Mouse (Mus musculus): ENCODE results near the gene Atp2b4. TPM values are rescaled to one million over a fixed set of nuclear protein-coding genes. Genes with fewer than 3 reads are reported as not detected.

Atp2b4 gene
- polyA plus RNA-seq, 1 experiment from 2014 or later, result 11.2 TPM

DNA sequence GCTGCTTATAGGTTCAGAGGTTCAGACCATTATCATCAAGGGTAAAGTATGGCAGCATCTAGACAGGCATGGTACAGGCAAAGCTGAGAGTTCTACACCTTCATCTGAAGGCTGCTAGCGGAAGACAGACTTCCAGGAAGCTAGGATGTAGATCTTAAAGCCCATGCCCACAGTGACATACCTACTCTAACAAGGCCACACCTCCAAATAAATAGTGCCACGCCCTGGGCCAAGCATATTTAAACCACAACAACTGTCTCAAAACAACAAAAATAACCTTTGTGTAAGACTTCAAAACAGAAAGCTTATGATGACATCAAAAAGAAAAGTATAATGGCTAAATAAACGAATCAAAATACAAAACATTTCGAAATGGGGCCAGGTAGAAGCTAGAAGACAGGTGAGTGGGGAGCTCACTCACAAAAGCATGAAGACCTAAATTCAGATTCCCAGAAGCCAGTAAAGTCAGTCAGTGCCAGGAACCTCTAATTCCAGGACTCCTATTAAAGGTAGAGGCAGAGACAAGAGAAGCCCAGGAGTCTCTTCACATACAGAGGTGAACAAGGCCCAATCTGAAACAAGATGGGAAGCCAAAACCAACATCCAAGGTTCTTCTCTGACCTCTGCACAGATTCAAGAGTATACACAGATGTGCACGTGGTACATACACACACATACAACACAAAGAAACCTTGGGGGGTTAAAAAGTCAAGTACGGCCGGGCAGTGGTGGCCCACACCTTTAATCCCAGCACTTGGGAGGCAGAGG, 150.4 kb downstream of the Atp2b4 start:
- H3K9me3 ChIP-seq (replicated peaks), result no peaks in the 10 kb centered on the region
- H3K36me3 ChIP-seq, result peaks cover 30% of the 10 kb centered on the region
- H3K9ac ChIP-seq, result no peak overlapping the region
- H3K27me3 ChIP-seq, result no peaks in the 10 kb centered on the region
- H3K4me1 ChIP-seq (replicated peaks), result peaks cover 9% of the 10 kb centered on the region
- no peak overlapping the region for H3K4me2 ChIP-seq
- H3K27ac ChIP-seq, result no peak overlapping the region
- no peak overlapping the region for H3K4me3 ChIP-seq
- 95% methylated on average over 7 of the region's 7 CpGs for WGBS
- no peak for ATAC-seq (replicated peaks; ENCODE audit: insufficient number of reproducible peaks, insufficient read depth, low FRiP score, low read depth)

Small RNA genes lying within 50 kb of the gene (microRNA-seq; reads per million reads assigned to microRNA genes)
- 2.7 reads per million, percentile 9 among the genes with 10 or more reads in this experiment for gene Mir6903

Other genes with a start within 250 kb of the Atp2b4 start
- 352 and 384 TPM in 2 replicates for gene Snrpe, start 190.8 kb downstream of the Atp2b4 start, polyA plus RNA-seq (2015; fragmentation: Nextera tagmentation; extraction: Ambion mirVana)
- not detected in 2 replicates for gene Zbed6, start 140.2 kb downstream of the Atp2b4 start, polyA plus RNA-seq (2015; fragmentation: Nextera tagmentation; extraction: Ambion mirVana)
- 3.4 and 3.8 TPM in 2 replicates for gene Gm38394, start 139.7 kb downstream of the Atp2b4 start, polyA plus RNA-seq (2015; fragmentation: Nextera tagmentation; extraction: Ambion mirVana)
- gene Lax1, start 110.9 kb downstream of the Atp2b4 start, polyA plus RNA-seq (2015; fragmentation: Nextera tagmentation; extraction: Ambion mirVana), result 0.31 and 2.1 TPM in 2 replicates
- gene Optc, start 107.0 kb upstream of the Atp2b4 start, polyA plus RNA-seq (2015; fragmentation: Nextera tagmentation; extraction: Ambion mirVana), result 0.18 and 0.36 TPM in 2 replicates
- 4.0 and 5.8 TPM in 2 replicates for gene Prelp, start 120.4 kb upstream of the Atp2b4 start, polyA plus RNA-seq (2015; fragmentation: Nextera tagmentation; extraction: Ambion mirVana)
- gene Fmod, start 236.2 kb upstream of the Atp2b4 start, polyA plus RNA-seq (2015; fragmentation: Nextera tagmentation; extraction: Ambion mirVana), result 23.3 and 32.3 TPM in 2 replicates